Mouse (Mus musculus) lung, postnatal 0 days (tissue): ENCODE data around the gene Gm37240.

Source experiments
- CTCF ChIP-seq: IDR thresholded peaks from 2 replicates; pipeline ENCODE4 v1.5.1; 2016; ENCODE audit warnings: antibody characterized with exemption, mild to moderate bottlenecking
- EP300 ChIP-seq: IDR thresholded peaks from 2 replicates; pipeline ENCODE4 v1.6.1; 2016; ENCODE audit warnings: antibody characterized with exemption, mild to moderate bottlenecking, control low read depth

- TF ChIP-seq EP300 = no peak
- TF ChIP-seq CTCF = no peak
These were observed 632.8 kb downstream of the Gm37240 start for GRCm38 (mm10) chr3:85254526-85254925.
